Mouse (Mus musculus): ENCODE results near the gene Ahrr. TPM values are rescaled to one million over a fixed set of nuclear protein-coding genes. Genes with fewer than 3 reads are reported as not detected.

Gene Ahrr
- 1 to 10 TPM; 1.4 to 2.1 TPM for total RNA-seq (2021)
- long read RNA-seq, experiment 1, partial matches to known transcripts, result 0 of 1 reads
- long read RNA-seq, experiment 1, other reads (novel, unspliced or antisense), result 1 of 1 reads
- long read RNA-seq, experiment 2, partial matches to known transcripts, result 0 of 1 reads
- long read RNA-seq, experiment 2, other reads (novel, unspliced or antisense), result 1 of 1 reads

GRCm38 (mm10) chr13:74292167-74292566, at the start of gene Ahrr:
Gene Ahrr (minus strand): TSS chr13:74292331.
- peak; percentile 52 to 58 for DNase-seq (ENCODE audit: low spot score in 2 of 2)

DNA sequence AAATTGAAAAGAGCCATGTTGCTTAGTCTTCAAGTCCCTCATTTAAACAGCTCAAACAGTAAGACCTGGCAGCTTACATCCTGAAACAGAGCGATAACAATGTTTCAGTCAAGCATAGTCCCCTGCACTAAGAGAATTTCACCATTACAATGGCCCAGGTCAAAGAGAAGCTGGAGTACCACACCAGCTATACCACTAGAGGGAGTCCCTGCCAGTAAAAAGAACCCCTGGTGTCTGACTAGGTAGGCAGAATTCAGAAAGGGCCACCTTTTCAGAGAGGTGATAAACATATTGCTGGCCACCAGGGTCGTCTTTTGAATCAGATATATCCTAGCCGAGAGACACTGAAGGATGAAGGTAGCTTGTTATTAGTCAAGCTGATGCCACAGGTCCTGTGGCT, 48.9 kb upstream of the Ahrr start:
- DNase-seq (ENCODE audit: low spot score in 2 of 2), result no peak

- no peak for DNase-seq (ENCODE audit: low spot score in 2 of 2)
Measured at GRCm38 (mm10) chr13:74329321-74329720, 37.2 kb upstream of the Ahrr start.

DNA sequence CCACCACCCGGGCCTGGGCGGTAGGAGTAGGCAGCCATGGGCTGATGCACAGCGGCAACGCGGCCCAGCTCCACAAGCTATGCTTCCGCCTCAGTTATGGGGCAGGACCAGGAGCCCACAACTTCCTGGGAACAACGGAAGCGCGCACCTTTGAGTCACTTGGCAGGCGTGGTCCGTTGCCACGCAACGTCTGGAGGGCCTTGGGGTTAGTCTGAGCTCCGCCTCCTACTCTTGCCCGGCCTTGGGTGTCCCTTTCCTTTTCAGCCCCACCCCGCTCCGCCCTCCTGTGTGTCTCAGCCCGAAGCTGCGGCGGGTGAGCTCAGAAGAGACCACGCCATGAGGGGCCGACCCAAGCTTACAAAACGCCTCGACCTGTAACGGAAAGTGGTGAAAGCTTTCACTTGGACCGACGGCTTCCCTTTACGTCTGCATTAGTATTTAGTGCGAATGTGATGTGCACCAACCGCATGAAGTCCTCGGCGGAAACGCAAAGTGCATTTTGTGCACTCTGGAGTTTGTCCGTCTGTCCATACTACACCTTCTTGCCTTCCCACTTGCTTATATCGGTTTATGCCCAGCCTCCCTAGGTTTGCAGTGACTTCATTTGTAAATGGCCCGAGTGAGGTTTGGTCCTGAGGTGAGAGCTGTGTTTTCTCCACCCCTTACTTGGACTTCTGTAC, 25.2 kb upstream of the Ahrr start, which contains the start of gene Pdcd6:
Gene Pdcd6 (minus strand): TSS at position 411 of the 680 bp plus-strand sequence.
- DNase-seq (ENCODE audit: low spot score in 2 of 2), result peak; percentile 87 to 92

GRCm38 (mm10) chr13:74316789-74317169, 24.6 kb upstream of the Ahrr start:
- no peak for DNase-seq (ENCODE audit: low spot score in 2 of 2)

DNA sequence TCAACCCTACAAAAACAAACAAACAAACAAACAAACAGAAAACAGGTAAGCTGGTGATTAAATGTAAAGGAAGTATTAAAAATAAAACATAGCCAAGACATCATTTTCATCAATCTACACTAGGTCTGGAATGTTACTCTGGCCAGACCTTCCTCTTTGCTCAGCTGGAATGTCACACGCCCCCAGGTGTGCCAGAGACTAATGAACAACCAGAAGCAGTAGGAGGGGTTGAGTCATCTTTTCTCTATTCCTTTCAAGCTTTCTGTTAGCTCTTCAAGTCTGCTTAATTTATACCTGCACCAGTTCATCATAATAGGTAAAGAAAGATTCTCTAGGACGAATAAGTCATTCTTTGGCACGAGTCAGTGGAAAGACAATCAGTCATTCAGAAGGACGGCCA, 24.3 kb upstream of the Ahrr start:
- DNase-seq (ENCODE audit: low spot score in 2 of 2), result no peak

GRCm38 (mm10) chr13:74314616-74315015, 22.5 kb upstream of the Ahrr start:
- no peak for DNase-seq (ENCODE audit: low spot score in 2 of 2)

DNA sequence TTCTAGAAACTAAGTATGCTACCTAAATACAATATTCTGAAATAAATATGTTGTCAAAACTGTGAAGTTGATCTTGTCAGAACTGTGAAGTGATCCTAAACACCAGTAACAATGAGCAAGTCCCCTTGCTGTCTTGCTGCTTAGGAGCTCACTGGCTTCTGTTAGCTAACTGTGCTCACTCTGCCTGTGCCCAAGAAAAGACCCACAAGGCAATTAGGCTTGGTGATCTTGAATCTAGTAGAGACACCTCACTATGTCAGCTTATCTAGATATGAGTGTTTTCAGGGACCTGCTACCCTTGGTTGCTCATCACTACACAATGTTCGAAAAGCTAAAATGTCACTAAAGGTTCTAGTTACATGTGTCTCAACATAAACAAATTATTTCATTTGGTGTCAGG, 13.6 kb upstream of the Ahrr start:
- DNase-seq (ENCODE audit: low spot score in 2 of 2), result no peak

- DNase-seq (ENCODE audit: low spot score in 2 of 2), result no peak
Measured at GRCm38 (mm10) chr13:74305380-74305779, 13.2 kb upstream of the Ahrr start.

DNA sequence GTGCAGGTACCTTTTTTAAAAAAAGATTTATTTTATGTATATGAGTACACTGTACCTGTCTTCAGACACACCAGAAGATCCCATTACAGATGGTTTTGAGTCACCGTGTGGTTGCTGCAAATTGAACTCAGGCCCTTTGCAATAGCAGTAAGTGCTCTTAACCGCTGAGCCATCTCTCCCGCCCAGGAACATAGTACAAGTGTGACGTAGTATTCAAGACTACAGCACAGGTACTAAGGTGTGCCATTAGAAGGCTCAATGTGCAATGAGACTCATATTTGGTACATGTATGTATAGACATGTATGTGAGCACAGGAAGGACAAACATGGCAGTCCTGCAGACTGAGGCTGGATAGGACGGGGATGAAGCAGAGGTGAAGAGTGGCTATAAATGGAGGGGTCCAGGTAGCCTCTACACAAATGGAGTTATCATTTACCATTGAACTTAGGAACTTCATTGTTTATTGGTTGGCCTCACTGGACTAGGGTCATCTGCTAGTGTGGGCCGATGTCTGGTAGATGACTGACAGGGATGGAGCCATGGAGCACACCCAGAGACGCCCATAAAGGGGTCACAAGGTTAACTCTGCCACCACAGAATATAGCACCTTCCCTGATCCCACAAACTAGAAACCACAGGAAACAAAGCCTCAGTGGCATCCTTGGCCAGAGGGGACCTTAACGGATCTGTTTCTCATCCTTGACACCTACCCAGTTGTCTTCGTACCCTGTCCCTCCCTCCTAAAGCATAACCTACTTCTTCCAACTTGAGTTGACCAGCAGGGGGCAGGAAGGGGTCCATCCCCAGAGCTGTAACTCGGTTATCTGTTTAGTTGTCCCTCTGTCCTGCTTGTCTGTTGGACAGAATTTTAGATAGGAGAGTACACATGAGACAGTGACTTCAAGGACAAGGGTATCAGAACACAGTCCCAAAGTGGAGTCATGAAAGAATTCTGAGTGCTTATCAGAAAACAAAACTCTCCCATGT, 10.2 kb upstream of the Ahrr start:
- DNase-seq (ENCODE audit: low spot score in 2 of 2), result no peak

DNA sequence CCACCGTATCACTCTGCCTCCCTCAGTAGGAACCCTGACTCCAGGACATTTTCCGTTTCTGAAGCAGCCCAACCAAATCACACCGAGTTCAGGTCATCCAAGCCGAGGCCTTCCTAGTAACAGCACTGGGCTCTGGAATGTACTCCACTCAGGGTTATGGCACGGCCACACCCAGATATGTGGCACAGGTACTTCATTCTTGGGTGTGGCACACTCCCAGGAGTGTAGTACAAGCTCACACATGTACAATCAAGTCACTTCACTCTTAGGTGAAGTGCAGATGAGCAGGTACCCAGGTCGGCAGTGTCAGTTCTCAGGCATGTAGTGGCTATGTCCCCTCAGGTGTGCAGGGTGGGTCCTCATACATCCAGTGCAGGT, 9.5 kb upstream of the Ahrr start:
- no peak for DNase-seq (ENCODE audit: low spot score in 2 of 2)

DNA sequence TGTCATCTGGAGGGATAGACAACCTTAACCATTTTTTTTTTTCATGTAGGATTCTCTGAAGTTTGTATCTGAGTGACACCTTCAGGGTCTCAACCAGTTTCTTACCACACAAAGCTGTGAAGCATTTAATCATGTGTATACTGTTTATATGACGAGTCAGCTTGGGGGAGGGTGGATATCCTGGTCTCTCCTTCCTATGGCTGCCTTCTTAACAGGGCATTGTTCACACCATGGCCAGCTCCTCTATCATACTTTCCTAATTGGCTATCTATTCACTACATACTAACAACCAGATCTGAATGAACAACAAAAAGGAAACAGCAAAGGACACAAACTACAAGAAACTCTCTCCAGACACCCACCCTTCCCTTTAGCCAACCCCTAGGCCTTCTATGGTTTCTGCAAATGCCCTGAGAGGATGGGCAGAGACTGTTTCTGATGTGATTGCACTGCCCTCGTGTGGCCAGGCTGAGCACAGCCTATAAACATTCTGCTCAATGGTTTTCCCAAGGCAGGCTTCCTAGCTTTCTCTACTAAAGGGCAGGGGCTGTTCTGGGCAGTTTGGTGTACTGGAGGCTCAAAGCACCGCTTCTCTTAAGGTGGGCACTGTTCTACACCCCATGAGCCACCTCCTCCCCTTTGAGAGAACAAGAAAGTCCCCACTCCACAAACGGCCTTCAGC, 8.9 kb upstream of the Ahrr start:
- DNase-seq (ENCODE audit: low spot score in 2 of 2), result peak; percentile 68 to 79

DNA sequence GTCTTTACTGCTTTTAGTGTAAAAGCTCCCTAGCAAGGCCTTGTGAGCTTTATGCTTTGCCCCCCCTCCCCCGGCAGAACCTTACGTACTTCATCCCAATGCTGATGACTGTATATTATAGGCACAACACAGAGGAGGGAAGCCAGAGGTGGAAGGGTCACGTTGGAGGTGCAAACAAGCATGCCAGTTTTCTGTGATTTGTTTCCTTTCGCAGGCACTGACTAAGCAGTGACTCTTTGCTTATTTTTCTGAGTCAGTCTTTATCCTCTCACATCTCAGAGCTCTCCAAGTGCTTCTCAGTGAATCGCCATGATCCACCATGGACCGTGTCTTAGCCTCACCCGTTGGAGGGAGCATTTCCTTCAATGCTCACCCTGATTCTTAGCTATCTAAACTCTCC, 4.2 kb upstream of the Ahrr start:
- no peak for DNase-seq (ENCODE audit: low spot score in 2 of 2)

GRCm38 (mm10) chr13:74289646-74290045, 2.5 kb downstream of the Ahrr start:
- no peak for DNase-seq (ENCODE audit: low spot score in 2 of 2)

- no peak for DNase-seq (ENCODE audit: low spot score in 2 of 2)
Measured at GRCm38 (mm10) chr13:74282299-74282698, 9.8 kb downstream of the Ahrr start.

- no peak for DNase-seq (ENCODE audit: low spot score in 2 of 2)
Measured at GRCm38 (mm10) chr13:74275726-74276125, 16.4 kb downstream of the Ahrr start.

DNA sequence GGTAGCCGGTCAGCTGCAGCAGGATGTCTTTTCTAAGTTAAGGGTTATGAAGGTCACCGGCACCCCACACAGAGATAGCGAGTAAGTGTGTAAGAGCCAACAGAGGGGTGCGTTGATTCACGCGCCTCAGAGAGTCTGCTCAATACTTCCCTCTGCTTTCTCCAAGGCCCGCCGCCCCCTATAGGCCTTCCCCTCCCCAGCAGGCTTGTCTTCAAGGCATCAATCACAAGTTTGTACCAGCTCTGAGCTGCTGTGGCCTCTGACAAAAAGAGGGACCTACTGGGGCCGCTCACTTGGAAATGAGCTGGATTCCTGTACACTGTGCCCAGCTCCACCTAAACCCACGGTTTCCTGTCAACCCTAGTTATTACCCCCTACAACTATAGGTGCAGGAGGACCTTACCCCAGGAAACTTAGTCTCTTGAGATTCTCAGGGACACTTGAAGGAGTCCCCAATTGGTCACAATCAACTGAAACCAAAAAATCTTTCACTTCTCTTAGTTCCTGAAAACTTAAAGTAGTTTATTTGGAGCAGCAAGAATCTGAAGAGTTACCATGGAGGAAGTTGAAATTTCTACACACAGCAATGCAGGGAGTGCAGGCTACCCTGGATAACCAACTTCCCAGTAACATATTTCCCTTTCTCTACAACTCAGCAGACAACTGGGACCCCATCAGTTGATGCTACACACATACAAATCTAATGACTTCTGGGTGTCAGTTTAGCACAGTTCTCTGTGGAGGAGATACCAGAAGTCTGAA, 31.7 kb downstream of the Ahrr start:
- DNase-seq (ENCODE audit: low spot score in 2 of 2), result peak; percentile 20 to 42

DNA sequence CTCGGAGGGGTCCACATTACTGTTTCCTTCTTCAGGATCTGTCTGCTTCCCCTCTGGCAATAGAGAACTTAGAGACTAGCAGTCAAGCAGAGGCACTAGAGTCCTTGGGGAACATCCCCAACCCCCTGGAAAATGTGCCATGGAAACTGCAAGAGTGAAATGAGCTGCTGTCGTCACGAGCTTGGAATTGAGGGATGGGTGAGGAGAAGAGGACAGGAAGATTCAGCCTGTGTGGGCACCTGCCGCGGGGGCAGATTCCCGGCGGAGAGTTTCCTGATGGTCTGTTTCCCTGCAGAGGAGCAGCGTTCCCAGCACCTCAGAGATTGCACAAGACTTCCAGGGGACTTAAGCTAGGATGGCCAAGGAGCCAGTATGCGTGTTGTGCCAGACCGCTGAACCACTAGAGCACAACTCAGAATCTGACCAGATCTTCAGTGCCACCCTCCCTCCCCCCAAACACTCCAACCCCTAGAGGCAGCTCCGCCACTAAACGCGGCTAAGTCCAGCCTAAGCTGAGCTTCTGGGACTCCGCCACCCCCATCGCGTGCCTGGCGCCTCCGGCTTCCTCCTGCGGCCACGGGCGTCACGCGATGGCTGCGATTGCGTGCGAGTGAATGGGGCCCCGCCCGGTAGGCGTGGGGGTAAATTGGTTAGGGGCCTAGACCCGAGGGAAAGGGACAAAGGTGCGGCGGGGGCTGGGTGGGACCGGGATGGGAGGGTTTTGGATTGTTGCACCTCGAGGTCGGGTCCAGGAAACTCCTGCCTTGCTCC, 32.5 kb downstream of the Ahrr start:
- peak; percentile 36 to 49 for DNase-seq (ENCODE audit: low spot score in 2 of 2)

GRCm38 (mm10) chr13:74246494-74246893, 45.6 kb downstream of the Ahrr start:
- no peak for DNase-seq (ENCODE audit: low spot score in 2 of 2)

- no peak for DNase-seq (ENCODE audit: low spot score in 2 of 2)
Measured at GRCm38 (mm10) chr13:74245899-74246231, 46.3 kb downstream of the Ahrr start.

All from left cerebral cortex, adult 18-20 months (tissue).